Mouse (Mus musculus) olfactory bulb, adult 2 months (tissue): Measurements from ENCODE around the gene Fkbp1a.

ENCODE experiments used
- CTCF ChIP-seq: fragments of 200-500 bp; IDR thresholded peaks from 2 replicates; pipeline ENCODE4 v1.5.1; 2012; ENCODE audit warnings: low read depth, mild to moderate bottlenecking, low read length, moderate library complexity; ENCODE audit not compliant: insufficient read depth
- POLR2A ChIP-seq: fragments of 200-500 bp; IDR thresholded peaks from 2 replicates; pipeline ENCODE4 v1.6.1; 2012; ENCODE audit warnings: mild to moderate bottlenecking, low read depth, low read length, moderate library complexity; ENCODE audit not compliant: insufficient read depth

DNA sequence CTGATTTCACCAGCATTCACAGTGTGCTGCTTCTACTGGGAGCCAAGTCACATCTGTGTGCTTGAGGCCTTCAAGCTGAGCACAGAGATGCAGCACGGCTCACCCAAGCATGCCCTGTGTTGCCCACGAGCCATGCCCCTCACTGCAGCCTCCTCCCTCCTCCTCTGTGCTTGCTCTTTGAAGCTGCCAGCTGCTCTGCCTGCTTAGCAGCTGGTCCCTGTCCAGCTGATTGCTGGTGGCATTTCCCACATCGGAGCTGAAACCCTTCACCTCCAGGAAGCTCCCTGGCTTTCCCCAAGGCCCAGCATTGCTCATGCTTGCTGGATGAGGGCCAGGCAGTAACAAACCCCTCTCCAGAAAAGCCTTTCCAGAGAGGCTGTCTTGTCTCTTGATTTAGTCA is 67.7 kb downstream of the Fkbp1a start:
- TF ChIP-seq POLR2A (no peak), CTCF (no peak)
